Mouse (Mus musculus) Muller cell, postnatal 12 days (primary cell): Measurements from ENCODE around the gene Pigk.
A peak's percentile ranks its signal among the peaks of the same experiment; 100 is the strongest.

Experiments used
- DNase-seq: peaks from one replicate; pipeline ENCODE4 v3.0.0-alpha.2; 2015; ENCODE audit errors: inconsistent ontology term

Pigk gene

DNA sequence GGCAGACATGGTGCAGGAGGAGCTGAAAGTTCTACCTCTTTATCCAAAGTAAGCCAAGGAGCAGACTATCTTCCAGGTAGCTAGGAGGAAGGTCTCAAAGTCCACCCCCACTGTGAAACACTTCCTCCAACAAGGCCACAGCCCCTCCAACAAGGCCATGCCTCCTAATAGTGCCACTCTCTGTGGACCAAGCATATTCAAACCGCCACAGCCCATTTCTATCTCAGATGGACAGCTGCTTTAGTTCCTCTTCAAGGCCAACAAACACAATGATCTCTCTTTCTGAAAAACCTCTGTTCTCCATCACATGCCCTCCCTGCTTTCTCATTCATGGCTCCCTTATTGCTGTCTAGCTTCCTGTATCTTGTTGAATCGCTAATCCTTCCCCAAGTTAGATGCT is 218.6 kb downstream of the Pigk start:
- no peak for DNase-seq

DNA sequence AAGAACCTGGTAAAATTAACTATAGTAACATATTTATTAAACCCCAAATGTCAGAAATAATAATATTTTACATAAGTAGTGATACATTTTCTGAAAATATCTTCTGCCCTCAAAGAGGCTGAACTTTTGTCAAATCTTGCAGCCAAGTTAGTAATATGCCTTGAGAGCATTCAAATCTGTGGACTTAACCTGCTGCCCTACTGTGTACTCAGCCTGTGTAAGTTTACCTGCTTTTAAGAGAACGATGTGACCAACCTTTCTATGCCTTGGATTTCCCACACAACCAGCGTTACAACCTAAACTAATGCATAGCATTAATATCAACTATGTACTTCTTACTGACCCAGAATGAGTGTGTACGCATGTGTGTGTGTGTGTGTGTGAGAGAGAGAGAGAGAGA is 219.8 kb downstream of the Pigk start:
- no peak for DNase-seq

DNA sequence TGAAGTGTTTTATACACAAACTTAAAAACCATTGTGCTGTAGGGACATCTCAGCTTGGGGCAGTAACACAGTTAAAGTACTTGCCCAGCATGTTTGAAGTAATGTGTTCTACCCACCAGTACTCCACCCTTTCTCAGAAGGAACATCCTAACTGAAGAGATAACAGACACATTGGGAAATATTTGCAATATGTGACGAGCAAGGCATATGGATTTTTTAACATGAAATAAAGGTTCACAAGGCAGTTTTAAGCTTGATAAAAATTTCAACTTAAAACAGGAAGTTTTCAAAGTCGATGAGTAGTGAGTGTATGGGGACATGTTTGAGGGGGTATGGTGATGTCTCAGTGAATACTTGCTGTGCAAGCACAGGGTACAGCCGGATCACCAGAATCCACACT is 222.4 kb downstream of the Pigk start:
- DNase-seq: no peak

- no peak for DNase-seq
Measured at GRCm38 (mm10) chr3:152941671-152942070, 227.8 kb downstream of the Pigk start.

GRCm38 (mm10) chr3:152942985-152943384 is 229.1 kb downstream of the Pigk start:
- DNase-seq: no peak

- DNase-seq: no peak
Measured at GRCm38 (mm10) chr3:152944766-152945165, 230.9 kb downstream of the Pigk start.

DNA sequence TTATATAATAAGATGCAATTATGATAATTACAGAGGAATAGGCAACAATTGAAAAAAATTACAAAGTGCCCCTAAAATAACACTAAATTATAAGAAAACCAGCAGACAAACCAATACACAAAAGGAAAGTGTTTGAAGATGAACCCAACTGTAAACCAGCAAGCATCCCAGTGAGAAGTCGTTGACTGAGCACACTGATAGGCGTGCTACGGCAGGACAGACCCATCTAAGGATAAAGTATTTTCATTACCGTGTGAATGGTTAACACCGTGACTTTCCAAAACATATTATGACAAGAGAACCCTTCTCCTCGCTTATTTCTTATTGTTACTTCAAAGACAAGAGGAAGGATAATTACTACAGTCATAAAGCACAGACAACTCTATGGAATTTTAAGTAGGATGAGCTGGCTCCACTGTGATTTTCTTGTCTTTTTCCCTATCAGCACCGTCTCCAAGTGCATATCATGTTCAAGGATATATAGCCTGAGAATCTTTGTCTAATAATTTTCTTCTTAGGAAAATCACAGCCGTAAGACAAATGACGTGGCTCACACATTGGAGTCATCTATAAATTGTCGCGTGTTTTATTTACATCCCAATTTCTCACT is 233.2 kb downstream of the Pigk start:
- no peak for DNase-seq

DNA sequence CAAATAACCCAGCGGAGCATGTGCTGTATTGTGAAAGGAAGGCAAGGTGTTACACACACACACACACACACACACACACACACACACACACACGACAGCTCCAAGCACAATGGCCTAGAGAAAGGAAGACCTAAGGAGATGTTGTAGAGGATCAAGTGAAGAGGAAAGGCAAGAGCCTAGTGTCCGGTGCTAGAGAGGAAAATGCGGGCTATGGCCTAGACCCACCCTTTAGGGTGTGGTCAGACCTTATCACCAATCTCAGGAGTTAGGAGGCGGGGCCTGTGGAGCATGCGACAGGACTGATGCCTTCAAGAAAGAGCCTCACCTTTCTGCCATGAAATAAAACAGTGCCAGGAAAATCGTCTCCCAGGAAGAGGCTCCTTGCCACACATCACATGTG is 234.7 kb downstream of the Pigk start:
- DNase-seq: no peak

DNA sequence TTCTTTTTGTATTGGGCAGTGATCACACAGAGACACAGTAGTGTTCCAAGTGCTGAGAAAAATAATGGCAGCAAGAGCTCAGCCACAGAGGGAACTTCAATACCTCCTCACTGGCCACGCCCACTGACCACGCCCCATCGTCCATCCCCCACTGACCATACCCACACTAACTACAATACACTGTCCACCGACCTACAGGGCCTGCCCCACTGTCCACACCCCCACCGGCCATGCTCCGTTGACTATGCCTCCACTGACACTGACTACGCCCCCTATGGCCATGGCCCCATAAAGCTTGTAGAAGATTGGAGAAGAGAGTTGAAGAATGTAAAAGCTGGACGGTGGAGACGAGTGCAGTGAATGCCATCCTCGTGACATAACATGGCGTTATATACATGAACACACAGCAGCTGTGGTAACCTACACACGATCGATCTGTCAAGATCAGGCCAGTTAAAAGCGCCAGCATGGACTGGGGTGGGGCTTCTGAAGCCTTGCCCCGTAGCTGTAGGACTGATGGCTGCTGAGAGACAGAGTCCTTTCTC is 235.4 kb downstream of the Pigk start:
- no peak for DNase-seq

DNA sequence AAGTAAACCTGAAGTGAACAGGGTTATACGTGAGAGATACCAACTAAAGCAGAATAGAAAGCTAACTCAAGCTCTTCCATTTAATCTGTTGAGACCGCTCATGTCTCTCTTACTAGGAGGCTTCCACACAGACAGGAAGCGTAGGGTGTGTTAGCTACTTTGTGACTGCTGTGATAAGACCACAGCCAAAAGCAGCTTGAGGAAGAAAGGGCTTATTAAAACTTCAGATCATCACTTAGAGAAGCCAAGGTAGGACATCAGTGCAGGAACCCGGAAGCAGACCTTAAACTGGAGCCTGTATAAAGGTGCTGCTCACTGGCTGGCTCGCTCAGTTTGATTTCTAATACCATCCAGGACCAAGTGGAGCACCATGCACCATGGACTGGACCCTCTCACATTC is 236.4 kb downstream of the Pigk start:
- DNase-seq: no peak

GRCm38 (mm10) chr3:152950914-152951313 is 237.0 kb downstream of the Pigk start:
- no peak for DNase-seq

GRCm38 (mm10) chr3:152951634-152952545 is 238.0 kb downstream of the Pigk start:
- DNase-seq: no peak

GRCm38 (mm10) chr3:152956038-152956437 is 242.1 kb downstream of the Pigk start:
- DNase-seq: no peak

DNA sequence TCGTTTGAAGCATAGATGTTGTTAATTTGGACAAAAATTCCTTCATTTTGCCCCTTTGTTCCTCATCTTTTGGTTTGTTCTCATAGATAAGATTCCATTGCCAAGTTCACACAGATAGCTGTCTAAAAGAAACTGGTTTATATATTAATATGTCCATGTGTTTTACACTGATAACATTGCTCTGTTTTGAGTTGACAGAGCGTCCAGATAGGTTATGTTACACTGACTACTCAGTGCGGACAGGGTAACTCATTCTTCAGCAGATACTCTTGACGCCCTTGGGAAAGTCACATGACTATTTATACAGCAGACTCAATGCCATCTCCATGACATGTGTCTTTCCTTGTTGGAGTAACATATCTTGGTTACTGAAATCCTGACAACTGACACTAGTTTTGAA is 242.9 kb downstream of the Pigk start:
- no peak for DNase-seq

- DNase-seq: peak; percentile 25
Measured at GRCm38 (mm10) chr3:152958358-152959150, 244.7 kb downstream of the Pigk start.

DNA sequence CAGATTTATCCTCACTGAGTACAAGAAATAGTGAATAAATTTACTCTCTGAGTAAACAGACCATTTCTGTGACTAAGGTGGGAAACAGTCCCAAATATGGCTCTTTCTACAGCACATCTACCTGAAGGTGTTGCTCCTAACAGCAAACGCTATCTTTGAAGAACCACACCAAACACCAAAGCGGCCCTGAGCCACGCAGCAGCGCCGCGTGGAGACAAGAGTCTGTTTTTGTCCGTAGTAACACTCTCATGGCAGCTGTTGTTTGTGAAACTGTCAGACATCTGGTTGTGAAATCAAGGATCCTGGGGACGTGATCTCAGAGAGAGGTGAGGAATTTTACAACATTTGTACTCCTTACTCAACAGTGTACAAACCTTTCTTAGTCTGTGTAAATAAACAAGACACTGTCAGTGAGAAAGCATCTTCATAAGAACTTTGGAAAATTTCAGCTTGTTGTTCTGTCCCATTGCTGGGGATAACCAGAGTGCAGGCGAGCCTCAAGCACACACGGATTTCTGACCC is 248.0 kb downstream of the Pigk start:
- no peak for DNase-seq

GRCm38 (mm10) chr3:152969774-152970347 is 256.0 kb downstream of the Pigk start:
- no peak for DNase-seq

GRCm38 (mm10) chr3:152971373-152971772 is 257.5 kb downstream of the Pigk start:
- DNase-seq: no peak

DNA sequence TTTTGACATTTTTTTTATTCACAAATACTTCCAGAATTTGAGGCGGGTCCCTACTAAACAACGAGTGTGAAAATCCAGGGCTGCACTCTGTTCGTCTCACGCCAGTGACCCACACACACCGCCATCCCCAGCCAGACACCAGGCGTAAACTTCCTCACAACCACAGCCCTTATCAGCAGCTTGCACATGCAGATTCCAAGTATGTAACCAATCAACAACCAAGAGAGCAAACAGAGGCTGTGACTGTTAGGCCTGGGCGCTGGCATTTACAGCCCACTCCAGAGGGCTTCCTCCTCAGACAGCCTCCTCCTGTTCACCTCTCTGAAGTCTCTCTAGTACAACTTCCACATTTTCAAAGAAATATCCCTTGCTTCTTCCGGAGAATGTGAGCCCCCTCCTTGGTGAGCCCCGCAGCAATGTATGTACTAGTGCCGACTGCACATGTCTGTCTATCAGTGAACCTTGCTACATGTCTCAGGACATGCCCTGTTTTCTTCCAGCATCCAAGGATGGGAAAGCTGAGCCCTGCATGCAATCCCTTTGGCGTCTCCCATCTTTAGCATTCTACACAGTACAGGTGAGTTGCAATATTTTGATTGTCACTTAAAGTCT is 265.7 kb downstream of the Pigk start:
- DNase-seq: no peak

DNA sequence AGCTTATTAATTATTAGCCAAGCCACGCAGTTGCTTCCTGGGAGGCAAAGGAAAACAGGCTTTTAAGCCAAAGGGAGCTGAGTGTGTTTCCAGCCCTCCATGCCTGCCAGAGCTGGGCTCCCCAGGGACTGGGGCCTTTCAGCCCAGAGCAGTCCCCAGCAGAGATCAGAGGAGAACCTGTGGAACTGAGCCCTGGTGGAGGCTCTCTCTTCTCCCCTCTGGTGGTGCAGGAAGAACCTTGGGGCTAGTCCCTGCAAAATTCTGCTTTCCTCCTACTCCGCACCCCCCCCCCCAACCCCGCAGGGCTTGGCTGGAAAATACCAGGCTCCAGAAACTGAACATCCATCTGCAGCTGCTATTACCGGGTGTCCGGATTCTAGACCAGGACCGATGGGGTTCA is 266.5 kb downstream of the Pigk start:
- no peak for DNase-seq
